7 mouse cellular contexts compared by ENCODE assay signal in genomic region chr4:116557306-116558121, GRCm38 (mm10). TPM values are rescaled to one million over a fixed set of nuclear protein-coding genes. Genes with fewer than 3 reads are reported as not detected.
DNase-seq lines count a peak whose midpoint lies in the region; ATAC-seq lines count a peak whose summit lies in the region.

TSS of gene Gpbp1l1 (plus strand) at chr4:116557658.

- H3K4me2 ChIP-seq in embryonic facial prominence, embryonic 11.5 days (ENCODE audit: low read depth, low read length), result peak within 1 kb of the TSS; percentile 69
- peak within 1 kb of the TSS; percentile 67 for H3K4me2 ChIP-seq in limb, embryonic 11.5 days (ENCODE audit: low read depth, severe bottlenecking)
- peak within 1 kb of the TSS; percentile 77 for H3K4me2 ChIP-seq in midbrain, embryonic 14.5 days (ENCODE audit: low read length)

- H3K4me3 ChIP-seq in embryonic facial prominence, embryonic 11.5 days (ENCODE audit: low read depth, low read length), result peak within 1 kb of the TSS; percentile 80
- H3K4me3 ChIP-seq in limb, embryonic 11.5 days (ENCODE audit: low read depth, low read length), result peak within 1 kb of the TSS; percentile 91
- H3K4me3 ChIP-seq in midbrain, embryonic 14.5 days (replicated peaks; ENCODE audit: low read depth, low read length), result peak within 1 kb of the TSS; percentile 64

- WGBS in embryonic facial prominence, embryonic 11.5 days, result under 1% methylated on average over 69 of the region's 78 CpGs
- WGBS in limb, embryonic 11.5 days, result under 1% methylated on average over 69 of the region's 78 CpGs
- WGBS in midbrain, embryonic 14.5 days, result under 1% methylated on average over 78 of the region's 78 CpGs

- H3K9me3 ChIP-seq in embryonic facial prominence, embryonic 11.5 days (replicated peaks; ENCODE audit: control insufficient read depth, low read length), result no peaks in the 10 kb centered on the region
- no peaks in the 10 kb centered on the region for H3K9me3 ChIP-seq in limb, embryonic 11.5 days (ENCODE audit: control insufficient read depth, low read length)
- H3K9me3 ChIP-seq in midbrain, embryonic 14.5 days (ENCODE audit: control insufficient read depth, low read length), result no peaks in the 10 kb centered on the region

- ATAC-seq in embryonic facial prominence, embryonic 11.5 days (replicated peaks; ENCODE audit: insufficient number of reproducible peaks, low FRiP score, low TSS enrichment, low read depth), result peak; percentile 95
- peak; percentile 96 for ATAC-seq in limb, embryonic 11.5 days (ENCODE audit: insufficient number of reproducible peaks, low FRiP score, low TSS enrichment, low read depth)
- ATAC-seq in midbrain, embryonic 14.5 days (ENCODE audit: low FRiP score, low TSS enrichment), result peak; percentile 97

- no peaks in the 10 kb centered on the region for H3K36me3 ChIP-seq in embryonic facial prominence, embryonic 11.5 days (replicated peaks; ENCODE audit: control insufficient read depth, insufficient read depth, low read depth, low read length)
- peaks cover 4% of the 10 kb centered on the region; the same call in 1 of the 2 replicates for H3K36me3 ChIP-seq in limb, embryonic 11.5 days (ENCODE audit: control insufficient read depth, insufficient read depth, low read length)
- H3K36me3 ChIP-seq in midbrain, embryonic 14.5 days (ENCODE audit: control insufficient read depth, insufficient read depth, low read length), result peaks cover 14% of the 10 kb centered on the region

- H3K9ac ChIP-seq in embryonic facial prominence, embryonic 11.5 days (replicated peaks; ENCODE audit: low read length), result peak within 1 kb of the TSS; percentile 84
- H3K9ac ChIP-seq in limb, embryonic 11.5 days (ENCODE audit: low read length), result peak within 1 kb of the TSS; percentile 84
- H3K9ac ChIP-seq in midbrain, embryonic 14.5 days (replicated peaks; ENCODE audit: low read length), result peak within 1 kb of the TSS; percentile 72

- H3K4me1 ChIP-seq in embryonic facial prominence, embryonic 11.5 days (ENCODE audit: control insufficient read depth, insufficient read depth, low read length), result no peaks in the 10 kb centered on the region
- H3K4me1 ChIP-seq in limb, embryonic 11.5 days (ENCODE audit: control insufficient read depth, insufficient read depth, low read length), result 0 out of 2 replicates have a peak, but pooled peaks cover 2% of the 10 kb centered on the region
- peaks cover 14% of the 10 kb centered on the region for H3K4me1 ChIP-seq in midbrain, embryonic 14.5 days (ENCODE audit: control insufficient read depth, insufficient read depth, low read length)

- H3K27me3 ChIP-seq in embryonic facial prominence, embryonic 11.5 days (ENCODE audit: control insufficient read depth, insufficient read depth, low read length), result no peaks in the 10 kb centered on the region
- no peaks in the 10 kb centered on the region for H3K27me3 ChIP-seq in limb, embryonic 11.5 days (ENCODE audit: control insufficient read depth, insufficient read depth, low read length)
- H3K27me3 ChIP-seq in midbrain, embryonic 14.5 days (ENCODE audit: control insufficient read depth, insufficient read depth, low read length), result no peaks in the 10 kb centered on the region

- peak within 1 kb of the TSS; percentile 86 for H3K27ac ChIP-seq in embryonic facial prominence, embryonic 11.5 days (replicated peaks; ENCODE audit: low read depth, low read length)
- peak within 1 kb of the TSS; percentile 75 for H3K27ac ChIP-seq in limb, embryonic 11.5 days (replicated peaks; ENCODE audit: low read depth, low read length)
- peak within 1 kb of the TSS; percentile 89 for H3K27ac ChIP-seq in midbrain, embryonic 14.5 days (replicated peaks; ENCODE audit: low read depth, low read length)

- peak; percentile 99 for DNase-seq in adrenal gland, postnatal 14 days
- DNase-seq in embryonic facial prominence, embryonic 11.5 days (ENCODE audit: low spot score), result peak; percentile 97
- peak; percentile 100 for DNase-seq in heart, adult 11 months
- peak; percentile 98 for DNase-seq in kidney, adult 18-20 months
- peak; percentile 98 for DNase-seq in limb, embryonic 11.5 days (ENCODE audit: low spot score)
- peak; percentile 98 for DNase-seq in midbrain, embryonic 14.5 days
- peak; percentile 98 for DNase-seq in spleen, adult 18-20 months

RNA-seq across cellular contexts. Expression of gene Gpbp1l1, which starts in this region (rescaled TPM):
- 87.0 and 91.7 TPM in 2 replicates for total RNA-seq in adrenal gland, postnatal 14 days (2021)
- polyA plus RNA-seq in embryonic facial prominence, embryonic 11.5 days (2014; fragmentation: Nextera tagmentation; extraction: Ambion mirVana), result 47.9 and 51.2 TPM in 2 replicates
- 50.0 and 50.3 TPM in 2 replicates for polyA plus RNA-seq in limb, embryonic 11.5 days (2014; fragmentation: Nextera tagmentation; extraction: Ambion mirVana)
- polyA plus RNA-seq in midbrain, embryonic 14.5 days (2014; fragmentation: Nextera tagmentation; extraction: Ambion mirVana), result 18.8 and 27.6 TPM in 2 replicates

Comparison
In these comparisons a context has a peak if more than half of its experiments do, and no peak if none do; other contexts are left out.
1. Peak in every context shown above with its lines: DNase-seq, ATAC-seq, H3K4me3 ChIP-seq and H3K27ac ChIP-seq.